Mouse (Mus musculus) testis, postnatal 14 days (tissue): ENCODE data around the gene Tec.

Experiments used
- DNase-seq: peaks from one replicate; pipeline ENCODE4 v3.0.0; 2021; ENCODE audit warnings: low spot score

Tec gene

GRCm38 (mm10) chr5:72735763-72736162 is 132.5 kb downstream of the Tec start:
- DNase-seq: no peak

- no peak for DNase-seq
Measured at GRCm38 (mm10) chr5:72732885-72733284, 135.4 kb downstream of the Tec start.

GRCm38 (mm10) chr5:72725404-72725803 is 142.9 kb downstream of the Tec start:
- no peak for DNase-seq

DNA sequence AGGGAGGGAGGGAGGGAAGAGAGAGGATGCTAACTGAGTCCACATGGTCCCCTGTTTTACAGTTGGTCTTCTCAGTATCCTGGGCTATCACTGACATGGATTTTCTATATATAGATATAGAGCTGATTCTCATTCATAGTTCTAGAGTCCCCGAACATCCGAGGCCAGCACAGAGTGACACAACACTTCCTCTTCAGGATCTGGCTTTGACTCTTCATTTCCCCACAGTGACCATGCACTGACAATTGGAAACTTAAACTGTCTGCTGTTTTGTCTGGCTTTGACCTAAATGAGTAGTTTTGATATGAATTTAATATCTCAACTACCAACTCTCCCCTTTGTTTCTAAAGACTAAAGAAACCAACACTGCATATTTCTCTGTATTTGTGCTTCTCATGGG is 144.9 kb downstream of the Tec start:
- DNase-seq: no peak

DNA sequence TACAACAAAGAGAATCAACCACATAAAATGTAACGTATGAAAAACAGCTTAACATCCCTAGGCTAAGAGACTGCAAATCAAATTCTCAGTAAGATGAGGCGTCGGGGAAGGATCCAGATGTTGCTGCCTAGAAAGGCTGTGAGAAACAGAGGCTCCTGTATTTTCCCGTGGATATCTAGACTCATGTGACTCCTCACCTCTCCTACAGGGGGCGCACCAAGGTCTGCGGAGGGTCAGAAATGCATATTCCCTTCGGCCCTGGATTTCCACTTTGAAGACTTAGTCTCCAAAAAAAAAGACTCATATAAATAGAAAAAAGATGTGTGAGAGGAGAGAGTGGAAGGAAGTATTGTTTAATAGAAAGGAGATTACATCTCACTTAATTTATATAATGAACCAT is 147.7 kb downstream of the Tec start:
- no peak for DNase-seq

- no peak for DNase-seq
Measured at GRCm38 (mm10) chr5:72710572-72711278, 157.6 kb downstream of the Tec start.

- no peak for DNase-seq
Measured at GRCm38 (mm10) chr5:72709976-72710375, 158.3 kb downstream of the Tec start.

DNA sequence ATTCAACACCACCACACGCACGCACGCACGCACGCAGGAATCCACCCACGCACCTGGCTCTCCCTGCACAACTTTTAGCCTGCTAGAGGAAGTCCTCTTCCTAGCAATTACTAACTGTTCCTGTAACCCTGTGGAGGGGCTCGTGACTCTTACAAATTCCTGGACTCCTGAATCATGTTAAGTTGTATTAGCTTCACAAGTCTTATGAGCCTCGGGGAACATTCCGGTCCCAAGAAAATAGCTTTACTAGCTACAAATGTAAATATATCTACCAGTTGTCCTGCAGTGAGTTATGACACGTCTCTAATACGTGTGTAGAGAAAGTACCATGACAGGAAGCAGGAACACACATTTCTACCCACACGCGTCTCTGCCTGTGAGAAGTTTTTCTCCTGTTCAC is 158.8 kb downstream of the Tec start:
- DNase-seq: no peak

GRCm38 (mm10) chr5:72706722-72707121 is 161.6 kb downstream of the Tec start:
- DNase-seq: no peak

DNA sequence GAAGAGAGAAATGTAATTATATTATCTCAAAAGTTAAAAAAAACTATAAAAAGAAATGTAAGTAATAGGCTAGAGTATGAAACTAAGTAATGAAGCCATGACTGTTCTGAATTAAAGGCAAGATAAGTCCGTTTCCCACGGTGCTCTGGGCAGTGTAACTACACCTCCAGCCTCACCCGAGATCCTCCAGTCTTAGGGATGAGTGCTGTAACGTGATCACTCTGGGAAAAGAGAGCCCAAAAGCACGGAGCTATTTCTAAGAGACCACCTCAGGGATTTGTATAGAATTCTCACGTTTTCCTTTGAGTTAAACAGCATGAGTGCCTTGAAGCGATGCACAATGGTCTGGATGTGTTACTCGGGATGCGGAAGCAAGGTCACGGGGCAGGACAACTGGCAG is 162.2 kb downstream of the Tec start:
- no peak for DNase-seq
